Mouse (Mus musculus): ENCODE measurements at regions not wholly inside any gene's neighbourhood (a gene's known extent, or its start where the extent isn't known, plus 50 kb on each side); places are given as distances from the start of the nearest gene placed in this dataset.

DNA sequence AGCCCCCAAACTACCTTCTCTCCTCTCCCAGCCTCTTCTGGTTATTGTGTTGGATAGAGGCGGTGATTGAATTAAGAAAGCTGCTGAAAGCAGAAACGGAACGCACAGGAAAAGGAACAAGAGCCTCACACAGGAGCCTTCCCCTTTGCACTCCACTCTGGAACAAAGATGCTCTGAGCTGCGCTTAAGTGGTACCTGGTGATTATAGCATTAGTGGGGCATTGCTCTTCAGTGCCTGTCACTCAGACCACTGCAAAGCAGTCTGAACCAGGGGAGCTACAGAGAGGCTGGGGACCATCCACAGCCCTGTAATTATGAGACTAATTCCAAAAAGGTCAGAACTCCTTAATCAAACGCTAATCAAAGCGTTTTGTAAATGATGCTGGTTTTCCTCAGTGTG, 225.9 kb downstream of the Icos start:
- TF ChIP-seq CTCF (IDR thresholded peaks at IDR 0.05; ENCODE audit: low read depth, low read length) = no peak
- TF ChIP-seq POLR2A (IDR thresholded peaks at IDR 0.05; ENCODE audit: extremely low read depth, insufficient read depth, low read length) = no peak
- WGBS = 45% methylated on average over 6 of the region's 6 CpGs

GRCm38 (mm10) chr1:61205137-61205536, 227.4 kb downstream of the Icos start:
- Histone ChIP-seq H3K4me3 (ENCODE audit: insufficient read depth, low read depth, low read length) (no peak overlapping the region), H3K36me3 (ENCODE audit: control insufficient read depth, insufficient read depth, low read length) (no peaks in the 10 kb centered on the region), H3K9ac (ENCODE audit: low read depth, low read length) (no peak overlapping the region), H3K27me3 (ENCODE audit: control insufficient read depth, insufficient read depth, low read length) (peaks cover 3% of the 10 kb centered on the region; the same call in 1 of the 2 replicates), H3K4me1 (ENCODE audit: control insufficient read depth, insufficient read depth, low read length) (no peaks in the 10 kb centered on the region), H3K27ac (replicated peaks; ENCODE audit: insufficient read depth, low read depth, low read length) (no peak overlapping the region), H3K79me2 (ENCODE audit: control insufficient read depth, insufficient read depth, low read length) (no peaks in the 10 kb centered on the region)
- 77% methylated on average over 5 of the region's 5 CpGs for WGBS
- DNase-seq (ENCODE audit: extremely low read depth, low read depth, low spot score) = no peak
- TF ChIP-seq POLR2A (IDR thresholded peaks at IDR 0.05; ENCODE audit: extremely low read depth, insufficient read depth, low read length) = no peak
- no peak for TF ChIP-seq CTCF (IDR thresholded peaks at IDR 0.05; ENCODE audit: low read depth, low read length)

More for the DNA sequence above, 225.9 kb downstream of the Icos start:
- H3K9ac ChIP-seq (ENCODE audit: low read depth, low read length) = no peak overlapping the region
- no peaks in the 10 kb centered on the region for H3K79me2 ChIP-seq (ENCODE audit: control insufficient read depth, insufficient read depth, low read length)
- H3K27ac ChIP-seq (replicated peaks; ENCODE audit: insufficient read depth, low read depth, low read length) = no peak overlapping the region
- peaks cover 3% of the 10 kb centered on the region; the same call in 1 of the 2 replicates for H3K27me3 ChIP-seq (ENCODE audit: control insufficient read depth, insufficient read depth, low read length)
- no peaks in the 10 kb centered on the region for H3K4me1 ChIP-seq (ENCODE audit: control insufficient read depth, insufficient read depth, low read length)
- no peak overlapping the region for H3K4me3 ChIP-seq (ENCODE audit: insufficient read depth, low read depth, low read length)
- H3K36me3 ChIP-seq (ENCODE audit: control insufficient read depth, insufficient read depth, low read length) = no peaks in the 10 kb centered on the region
- no peak for DNase-seq (ENCODE audit: extremely low read depth, low read depth, low spot score)

DNA sequence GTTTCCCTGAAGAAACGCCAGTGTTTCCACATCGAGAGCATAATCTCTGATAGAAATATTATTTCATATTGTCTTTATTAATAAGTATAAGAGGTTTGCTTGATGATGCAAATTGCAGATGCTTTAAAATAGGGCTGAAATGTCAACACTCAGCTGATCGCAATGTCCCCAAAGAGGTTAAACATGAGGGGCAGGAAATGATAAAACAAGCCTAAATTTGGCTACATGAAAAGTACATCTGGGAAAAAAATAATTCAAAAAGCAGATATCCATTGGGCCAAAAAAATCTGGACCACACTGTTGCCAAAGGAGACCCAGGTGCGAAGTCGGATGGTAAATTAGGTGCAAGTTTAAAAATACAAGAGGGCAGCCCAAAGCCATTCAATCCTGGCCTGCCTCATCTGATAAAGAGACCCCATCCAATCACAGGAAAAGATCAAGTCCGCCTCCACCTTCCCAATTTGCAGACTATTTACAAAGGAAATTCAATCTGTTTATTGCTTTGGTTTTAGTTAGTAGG, 229.2 kb downstream of the Icos start:
- Histone ChIP-seq H3K79me2 (ENCODE audit: control insufficient read depth, insufficient read depth, low read length) (no peaks in the 10 kb centered on the region), H3K27me3 (ENCODE audit: control insufficient read depth, insufficient read depth, low read length) (peaks cover 3% of the 10 kb centered on the region; the same call in 1 of the 2 replicates), H3K9ac (ENCODE audit: low read depth, low read length) (no peak overlapping the region), H3K4me3 (ENCODE audit: insufficient read depth, low read depth, low read length) (no peak overlapping the region), H3K4me1 (ENCODE audit: control insufficient read depth, insufficient read depth, low read length) (no peaks in the 10 kb centered on the region), H3K27ac (replicated peaks; ENCODE audit: insufficient read depth, low read depth, low read length) (no peak overlapping the region), H3K36me3 (ENCODE audit: control insufficient read depth, insufficient read depth, low read length) (no peaks in the 10 kb centered on the region)
- TF ChIP-seq POLR2A (IDR thresholded peaks at IDR 0.05; ENCODE audit: extremely low read depth, insufficient read depth, low read length) (no peak), CTCF (IDR thresholded peaks at IDR 0.05; ENCODE audit: low read depth, low read length) (no peak)
- WGBS = 86% methylated on average over 6 of the region's 6 CpGs
- DNase-seq (ENCODE audit: extremely low read depth, low read depth, low spot score) = no peak

GRCm38 (mm10) chr1:61208386-61208785, 230.7 kb downstream of the Icos start:
- Histone ChIP-seq H3K27me3 (ENCODE audit: control insufficient read depth, insufficient read depth, low read length) (peaks cover 3% of the 10 kb centered on the region; the same call in 1 of the 2 replicates), H3K4me3 (ENCODE audit: insufficient read depth, low read depth, low read length) (no peak overlapping the region), H3K4me1 (ENCODE audit: control insufficient read depth, insufficient read depth, low read length) (no peaks in the 10 kb centered on the region), H3K79me2 (ENCODE audit: control insufficient read depth, insufficient read depth, low read length) (no peaks in the 10 kb centered on the region), H3K9ac (ENCODE audit: low read depth, low read length) (no peak overlapping the region), H3K36me3 (ENCODE audit: control insufficient read depth, insufficient read depth, low read length) (no peaks in the 10 kb centered on the region), H3K27ac (replicated peaks; ENCODE audit: insufficient read depth, low read depth, low read length) (no peak overlapping the region)
- WGBS = 93% methylated on average over 1 of the region's 1 CpGs
- no peak for DNase-seq (ENCODE audit: extremely low read depth, low read depth, low spot score)
- TF ChIP-seq POLR2A (IDR thresholded peaks at IDR 0.05; ENCODE audit: extremely low read depth, insufficient read depth, low read length) = no peak
- no peak for TF ChIP-seq CTCF (IDR thresholded peaks at IDR 0.05; ENCODE audit: low read depth, low read length)

DNA sequence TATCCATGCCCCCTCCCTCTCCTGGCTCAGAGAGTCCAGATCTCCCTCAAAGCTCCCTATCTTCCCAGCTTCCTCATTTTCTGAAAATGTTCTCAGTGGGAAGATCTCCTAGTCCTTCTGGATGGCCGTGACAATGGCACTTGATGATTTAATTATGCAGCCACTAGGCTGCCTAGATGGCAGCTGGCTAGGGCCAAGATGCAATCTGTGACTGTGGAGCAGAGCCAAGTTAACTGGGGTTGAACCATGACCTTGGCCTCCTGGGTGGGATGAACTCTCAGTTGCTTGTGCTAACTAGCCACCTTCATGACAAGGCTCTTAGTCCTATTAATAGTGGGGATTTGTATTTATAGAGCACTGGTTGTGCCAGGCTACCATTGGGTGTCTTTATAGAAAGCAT, 243.4 kb downstream of the Icos start:
- Histone ChIP-seq H3K27me3 (ENCODE audit: control insufficient read depth, insufficient read depth, low read length) (no peaks in the 10 kb centered on the region), H3K9ac (ENCODE audit: low read depth, low read length) (no peak overlapping the region), H3K79me2 (ENCODE audit: control insufficient read depth, insufficient read depth, low read length) (no peaks in the 10 kb centered on the region), H3K36me3 (ENCODE audit: control insufficient read depth, insufficient read depth, low read length) (no peaks in the 10 kb centered on the region), H3K4me1 (ENCODE audit: control insufficient read depth, insufficient read depth, low read length) (no peaks in the 10 kb centered on the region), H3K27ac (replicated peaks; ENCODE audit: insufficient read depth, low read depth, low read length) (no peak overlapping the region), H3K4me3 (ENCODE audit: insufficient read depth, low read depth, low read length) (no peak overlapping the region)
- 52% methylated on average over 1 of the region's 1 CpGs for WGBS
- no peak for TF ChIP-seq CTCF (IDR thresholded peaks at IDR 0.05; ENCODE audit: low read depth, low read length)
- no peak for TF ChIP-seq POLR2A (IDR thresholded peaks at IDR 0.05; ENCODE audit: extremely low read depth, insufficient read depth, low read length)
- peak; percentile 7 for DNase-seq (ENCODE audit: extremely low read depth, low read depth, low spot score)

DNA sequence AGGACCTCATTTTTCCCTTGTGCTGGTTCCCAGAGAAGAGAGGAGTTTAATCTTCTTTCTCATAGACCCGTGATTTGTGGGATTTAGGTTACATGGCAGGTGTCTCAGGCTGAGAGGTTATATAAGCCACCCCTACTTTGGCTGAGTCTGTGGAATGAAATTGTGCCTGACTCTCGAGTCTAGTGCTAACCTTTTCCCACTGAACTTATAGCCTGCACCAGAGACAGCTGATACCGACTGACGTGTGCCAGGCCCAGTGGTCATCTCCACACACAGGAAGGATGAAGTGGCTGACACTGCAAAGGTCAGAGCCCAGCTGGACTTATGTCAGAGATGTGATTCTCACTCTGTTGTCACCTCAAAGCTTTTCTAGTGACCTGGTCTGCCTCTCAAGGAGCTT, 251.2 kb downstream of the Icos start:
- Histone ChIP-seq H3K4me1 (ENCODE audit: control insufficient read depth, insufficient read depth, low read length) (no peaks in the 10 kb centered on the region), H3K9ac (ENCODE audit: low read depth, low read length) (no peak overlapping the region), H3K79me2 (ENCODE audit: control insufficient read depth, insufficient read depth, low read length) (no peaks in the 10 kb centered on the region), H3K4me3 (ENCODE audit: insufficient read depth, low read depth, low read length) (no peak overlapping the region), H3K27ac (replicated peaks; ENCODE audit: insufficient read depth, low read depth, low read length) (no peak overlapping the region), H3K36me3 (ENCODE audit: control insufficient read depth, insufficient read depth, low read length) (no peaks in the 10 kb centered on the region), H3K27me3 (ENCODE audit: control insufficient read depth, insufficient read depth, low read length) (no peaks in the 10 kb centered on the region)
- DNase-seq (ENCODE audit: extremely low read depth, low read depth, low spot score) = no peak
- TF ChIP-seq CTCF (IDR thresholded peaks at IDR 0.05; ENCODE audit: low read depth, low read length) = no peak
- no peak for TF ChIP-seq POLR2A (IDR thresholded peaks at IDR 0.05; ENCODE audit: extremely low read depth, insufficient read depth, low read length)
- WGBS = 70% methylated on average over 4 of the region's 4 CpGs

Data from liver, adult 2 months (tissue).